Mouse (Mus musculus): ENCODE results near the gene Prss48.
"Not testable (repeated sequence)": the region's sequence is repeated elsewhere in the genome, so short reads cannot be mapped to it uniquely, and the experiment has no call there.

The Prss48 gene

DNA sequence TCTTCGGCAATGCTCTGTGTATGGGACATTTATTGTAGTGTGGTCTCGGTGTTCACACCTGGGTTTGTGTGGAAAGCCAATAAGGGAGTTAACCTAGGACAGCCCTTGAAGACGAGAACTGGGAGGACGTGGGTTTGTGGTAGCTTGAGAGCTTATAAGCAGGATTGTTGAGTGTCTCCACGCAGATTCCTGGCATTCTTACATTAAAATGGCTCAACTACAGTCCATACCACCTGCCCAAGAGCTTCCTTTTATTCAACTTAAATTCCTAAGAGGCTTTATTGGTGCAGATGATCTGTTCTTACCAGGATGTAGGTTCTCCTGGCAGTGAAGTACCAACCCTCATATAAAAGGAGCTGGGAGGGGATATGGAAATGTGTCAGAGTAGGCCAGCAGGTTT, 649 bp upstream of the Prss48 start:
- no peak for DNase-seq

DNA sequence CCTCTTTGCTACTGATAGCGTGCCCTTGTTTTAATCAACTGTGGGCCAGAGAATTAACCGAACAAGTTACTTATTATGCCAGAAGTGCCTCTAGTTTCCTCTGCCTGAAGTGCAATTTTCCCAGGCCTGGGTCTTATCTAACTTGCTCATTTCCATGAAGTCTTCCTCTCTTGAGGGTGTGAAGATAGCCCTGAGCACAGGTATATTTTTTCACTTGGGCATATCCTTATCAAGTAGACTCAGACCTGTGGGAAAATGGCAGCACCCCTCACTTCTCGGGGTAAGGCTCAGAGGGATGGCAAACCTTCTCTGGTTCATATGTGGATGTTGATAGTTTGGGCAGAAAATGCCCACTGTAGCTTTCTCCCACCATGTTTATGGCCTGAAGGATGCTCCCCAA, 1.0 kb downstream of the Prss48 start:
- DNase-seq, result no peak

DNA sequence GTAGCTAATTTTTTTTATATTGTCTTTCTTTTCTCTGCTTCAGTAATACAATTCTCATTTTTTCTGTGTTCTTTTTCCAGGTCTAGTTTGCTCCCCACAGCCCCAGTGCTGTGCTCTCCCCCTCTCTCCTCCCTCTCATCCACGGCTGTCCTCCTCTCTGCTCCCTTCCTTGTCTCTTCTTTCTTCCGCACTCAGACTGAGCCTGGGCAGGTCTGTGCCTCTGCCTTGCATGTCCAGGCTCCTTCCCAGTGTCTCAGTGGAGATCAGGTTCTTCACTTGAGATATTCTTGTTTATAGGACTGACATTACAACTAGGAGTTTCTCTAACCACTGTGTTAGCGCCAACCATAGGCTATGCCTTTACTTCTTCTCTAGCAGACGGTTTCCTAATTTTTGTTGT, 7.6 kb downstream of the Prss48 start:
- no peak for DNase-seq

DNA sequence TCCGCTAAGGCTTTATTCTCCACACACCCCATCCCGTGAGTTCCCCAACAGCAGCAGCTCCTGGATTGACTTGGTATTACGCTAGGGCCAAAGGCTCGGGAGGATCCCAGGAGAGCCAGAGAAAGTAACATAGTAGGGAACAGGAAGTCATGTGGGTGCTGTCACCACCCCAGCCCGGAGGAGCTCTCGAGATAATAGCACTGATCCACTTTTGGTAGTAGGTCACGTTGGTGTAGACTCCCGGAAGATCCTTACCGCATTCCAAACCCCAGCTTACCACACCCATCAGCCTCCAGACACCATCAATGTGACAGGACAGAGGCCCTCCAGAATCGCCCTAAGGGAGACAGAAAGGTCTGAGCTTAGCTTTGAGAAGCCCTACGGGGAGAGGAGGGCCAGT, 8.5 kb downstream of the Prss48 start:
- DNase-seq, result no peak

DNA sequence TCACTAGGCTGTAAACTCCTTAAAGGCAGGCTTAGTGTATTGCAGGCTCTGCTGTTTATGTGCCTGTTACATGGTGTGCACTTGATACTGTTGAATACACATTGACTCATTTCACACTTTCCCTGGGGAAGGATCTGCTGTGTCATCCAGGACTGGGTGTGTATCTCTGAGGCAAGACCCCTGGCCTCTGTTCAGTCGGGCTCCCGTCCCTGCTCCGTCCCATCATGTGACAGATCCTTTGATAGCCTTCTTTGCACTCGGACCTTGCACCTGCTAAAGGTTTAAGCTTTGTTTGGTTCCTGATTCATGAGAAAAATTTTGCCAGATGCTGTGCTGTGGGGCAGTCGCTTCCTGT, 10.5 kb downstream of the Prss48 start:
- DNase-seq, result no peak

DNA sequence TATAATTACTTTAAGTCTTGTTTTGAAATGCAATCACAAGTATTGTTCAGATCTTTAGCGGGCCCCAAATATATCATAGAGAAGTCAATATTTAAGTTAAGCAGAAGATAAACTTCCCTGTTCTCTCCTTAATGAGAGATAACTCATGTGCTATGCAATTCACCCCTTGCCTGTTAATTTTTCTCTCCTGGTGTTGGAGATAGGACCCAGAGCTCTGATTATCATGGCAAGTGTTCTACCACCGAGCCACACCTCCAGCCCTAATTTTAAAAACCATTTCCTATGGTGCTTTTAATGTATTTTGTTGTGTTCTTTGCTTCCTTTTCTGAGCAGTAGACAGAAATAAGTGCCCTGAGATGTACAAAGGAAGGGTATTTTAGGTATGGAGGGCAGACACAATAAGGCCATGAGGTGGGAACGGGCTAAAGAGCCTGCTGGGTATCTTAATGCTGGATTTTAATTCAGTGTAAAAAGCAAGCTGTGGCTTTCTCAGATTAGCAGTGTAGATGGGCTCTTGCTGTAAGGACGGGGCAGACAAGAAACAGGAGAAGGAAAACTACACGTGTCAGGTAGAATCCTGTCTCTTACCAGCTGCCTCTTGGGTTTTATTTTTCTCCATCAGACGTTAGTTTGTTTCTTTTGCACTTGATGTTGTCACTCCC, 11.0 kb downstream of the Prss48 start:
- DNase-seq, result no peak

DNA sequence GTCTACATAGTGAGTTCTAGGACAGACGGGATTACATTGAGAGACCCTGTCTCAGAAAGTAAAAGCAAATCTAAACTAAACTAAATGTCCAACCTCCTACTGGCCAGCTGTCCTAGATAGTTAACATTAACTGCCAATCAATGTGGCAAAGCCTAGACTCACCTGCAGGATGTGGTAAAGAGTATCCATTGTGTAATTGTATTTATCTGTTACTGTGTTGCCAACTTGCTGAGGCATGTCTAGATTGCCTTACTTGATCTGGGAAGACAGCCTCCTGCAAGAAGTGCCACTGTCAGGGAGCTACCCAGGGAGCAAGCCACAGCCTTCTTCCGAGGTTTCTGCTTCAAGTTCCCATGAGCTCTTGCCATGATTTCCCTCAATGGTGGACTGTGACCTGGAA, 15.1 kb downstream of the Prss48 start:
- DNase-seq, result no peak

DNA sequence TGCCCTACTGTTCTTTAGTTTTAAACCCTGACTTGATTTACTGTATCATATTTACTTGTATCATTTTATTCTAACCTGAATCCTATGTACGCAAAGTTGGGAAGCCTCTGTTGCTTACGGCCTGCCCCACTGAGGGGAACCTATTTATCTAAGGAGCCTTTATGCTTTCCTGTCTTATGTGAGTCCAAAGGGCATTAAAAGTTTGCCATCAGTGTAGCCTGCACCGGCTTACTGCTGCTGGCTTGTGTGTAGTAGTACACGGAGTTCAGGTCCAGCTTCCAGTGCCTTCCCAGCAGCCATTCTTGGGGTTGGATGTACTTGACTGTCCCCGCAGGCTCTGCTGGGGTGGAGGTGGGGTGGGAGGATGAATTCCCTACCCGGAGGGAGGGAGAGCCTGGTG, 17.8 kb downstream of the Prss48 start:
- DNase-seq, result no peak

DNA sequence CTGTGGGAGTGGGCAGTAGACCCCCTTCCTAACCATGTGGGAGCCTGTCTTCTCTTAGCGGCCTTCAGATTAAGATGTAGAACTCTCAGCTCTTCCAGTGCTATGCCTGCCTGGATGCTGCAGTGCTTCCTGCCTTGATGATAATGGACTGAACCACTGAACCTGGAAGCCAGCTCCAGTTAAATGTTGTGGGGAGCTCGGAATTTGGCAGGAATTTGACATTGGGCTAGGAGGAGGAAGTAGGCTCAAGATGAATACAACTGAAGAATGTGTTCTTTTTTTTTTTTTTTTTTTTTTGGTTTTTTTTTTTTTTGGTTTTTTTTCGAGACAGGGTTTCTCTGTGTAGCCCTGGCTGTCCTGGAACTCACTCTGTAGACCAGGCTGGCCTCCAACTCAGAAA, 20.5 kb downstream of the Prss48 start:
- DNase-seq, result not testable (repeated sequence)

DNA sequence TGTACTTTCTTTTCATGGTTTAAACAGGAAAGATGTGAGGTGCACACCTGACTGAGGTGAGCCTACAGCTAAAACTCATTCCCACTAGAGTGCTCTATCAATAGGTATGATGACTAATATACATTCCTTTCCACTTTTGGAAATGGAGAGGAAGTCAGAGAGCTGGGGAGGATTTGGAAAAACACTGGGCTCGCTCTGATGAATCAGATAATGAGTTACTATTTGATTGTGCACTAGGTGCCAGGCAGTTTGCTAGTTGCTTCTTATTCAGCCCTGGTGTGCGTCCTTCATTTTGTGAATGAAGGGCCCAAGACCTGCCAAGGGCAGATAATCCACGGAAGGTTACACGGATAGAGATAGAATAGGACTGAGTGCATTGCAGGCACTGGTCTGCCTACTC, 22.3 kb downstream of the Prss48 start:
- DNase-seq, result no peak

DNA sequence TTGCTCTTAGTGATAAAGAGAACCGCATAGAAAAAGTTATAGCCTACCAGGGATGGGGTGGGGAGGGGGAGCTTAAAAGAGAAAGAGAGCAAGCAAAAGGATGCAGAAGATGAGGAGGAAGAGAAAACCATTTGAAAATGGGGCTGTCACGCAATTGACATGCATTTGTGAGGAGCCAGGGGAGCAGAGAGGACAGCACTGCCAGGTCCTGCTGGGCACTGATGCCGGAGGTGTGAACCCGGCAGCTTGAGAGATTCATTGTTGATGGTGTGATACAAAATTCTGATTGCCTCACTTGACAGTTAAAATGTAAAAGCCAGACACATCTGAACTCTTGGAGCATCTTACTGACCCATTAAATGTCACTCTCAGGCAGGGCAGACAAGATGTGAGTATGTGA, 27.8 kb downstream of the Prss48 start:
- DNase-seq, result no peak

DNA sequence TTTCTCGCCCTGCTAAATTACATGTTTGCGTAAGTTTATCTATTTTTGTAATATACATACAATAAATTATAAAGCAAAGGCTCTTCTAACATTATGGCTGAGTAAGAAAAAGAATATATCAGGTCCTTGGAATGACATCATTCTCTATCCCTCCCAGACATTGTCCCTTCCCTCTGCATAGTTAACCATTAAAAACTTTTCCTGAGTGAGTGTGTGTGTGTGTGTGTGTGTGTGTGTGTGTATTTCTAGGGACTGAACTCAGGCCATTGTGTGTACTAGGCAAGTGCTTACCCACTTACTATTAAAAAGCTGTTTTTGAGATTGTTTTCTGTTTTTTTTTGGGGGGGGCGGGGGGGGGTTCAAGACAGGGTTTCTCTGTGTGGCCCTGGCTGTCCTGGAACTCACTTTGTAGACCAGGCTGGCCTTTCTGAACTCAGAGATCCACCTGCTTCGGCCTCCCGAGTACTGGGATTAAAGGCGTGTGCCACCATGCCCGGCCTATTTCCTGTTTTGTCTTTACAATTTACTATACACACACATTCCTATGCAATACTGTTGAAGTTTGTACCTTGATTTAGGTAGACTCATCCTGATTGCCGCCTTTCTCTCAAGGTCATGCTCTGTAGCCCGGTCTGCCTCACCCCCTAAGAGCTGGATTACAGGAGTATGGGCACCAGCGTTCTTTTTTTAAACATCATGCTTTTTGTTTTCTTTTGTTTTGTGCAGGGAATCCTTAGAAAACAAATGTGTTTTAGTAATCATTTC, 28.7 kb downstream of the Prss48 start:
- DNase-seq, result no peak

DNA sequence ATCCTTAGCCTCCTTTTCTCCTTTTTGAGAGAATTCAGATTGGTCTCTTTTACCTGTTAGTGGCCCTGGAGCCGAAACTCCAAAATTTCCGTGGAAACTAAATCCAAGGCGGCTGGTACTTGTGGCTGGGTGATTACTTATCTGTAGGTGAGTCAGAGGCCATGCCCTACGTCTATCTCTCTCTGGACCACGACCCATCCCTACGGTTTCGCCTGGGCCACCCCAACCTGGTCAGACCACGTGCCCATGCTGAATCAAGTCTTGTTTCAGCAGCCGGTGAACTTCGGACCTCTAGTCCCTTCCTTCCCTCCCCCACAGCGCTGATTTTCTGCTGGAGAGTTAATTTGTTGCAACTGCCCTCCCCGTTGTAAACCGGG, 30.7 kb downstream of the Prss48 start:
- DNase-seq, result no peak

DNA sequence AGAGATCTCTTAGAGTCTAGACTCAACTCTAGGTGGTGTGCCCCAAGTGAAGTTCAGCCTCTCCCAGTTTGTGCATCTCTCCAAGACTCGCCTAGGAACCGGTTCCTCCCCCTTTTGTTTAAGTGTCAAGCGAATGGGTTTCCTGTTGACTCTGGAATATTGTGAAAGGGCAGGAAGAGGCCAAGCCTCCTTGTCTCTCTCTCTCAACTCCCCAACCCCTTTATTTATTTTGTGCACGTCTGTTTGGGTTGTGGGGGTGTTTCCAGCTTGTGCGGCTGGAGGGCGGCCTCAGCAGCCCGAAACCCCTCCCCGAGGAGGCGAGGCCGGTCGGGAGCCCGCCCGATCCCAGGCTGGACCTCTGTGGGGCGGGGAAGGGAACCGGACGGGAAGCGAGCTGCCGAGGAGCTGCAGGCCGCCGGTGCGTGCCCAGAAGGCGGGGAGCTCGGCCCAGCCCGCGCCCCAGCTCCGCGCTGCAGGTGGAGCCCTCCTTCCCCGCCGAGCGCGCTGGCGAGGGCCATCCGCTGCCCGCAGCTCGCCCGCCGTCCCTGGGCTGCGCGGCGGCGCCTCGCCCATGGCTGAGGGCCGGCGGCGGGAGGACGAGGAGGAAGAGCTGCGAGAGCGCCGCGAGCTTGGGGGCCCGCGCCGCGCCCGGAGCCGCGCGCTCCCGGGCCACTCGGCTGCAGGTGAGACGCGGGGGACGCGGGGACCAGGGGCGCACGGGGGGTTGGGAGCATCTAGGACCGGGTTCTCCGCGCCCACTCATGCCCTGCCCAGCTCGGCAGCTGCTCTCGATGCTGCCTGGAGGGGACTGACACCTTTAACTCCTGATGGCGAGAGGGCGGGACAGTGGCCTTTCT, 31.3 kb downstream of the Prss48 start, which contains the start of gene Sh3d19:
TSS of gene Sh3d19 (plus strand) at position 368 of the 857 bp plus-strand sequence.
- no peak for DNase-seq

DNA sequence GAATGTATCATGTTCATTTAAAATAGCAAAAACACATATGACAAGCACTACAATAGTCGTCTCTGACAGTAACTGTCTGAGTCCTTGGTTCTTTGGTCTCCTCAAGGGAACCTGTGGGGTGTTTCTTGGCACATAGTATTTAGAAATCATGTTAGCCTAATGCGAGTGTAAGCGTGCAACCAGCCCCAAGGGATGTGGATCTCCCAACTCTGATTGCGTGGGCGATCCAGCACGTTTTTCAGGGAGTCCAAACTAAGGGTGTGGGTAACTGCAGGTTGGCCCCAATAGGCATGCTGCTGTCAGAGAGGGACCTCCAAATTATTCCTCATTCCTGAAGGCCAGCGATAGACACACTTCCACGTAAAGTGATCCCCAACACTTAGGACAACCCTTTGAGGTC, 33.3 kb downstream of the Prss48 start:
- no peak for DNase-seq

DNA sequence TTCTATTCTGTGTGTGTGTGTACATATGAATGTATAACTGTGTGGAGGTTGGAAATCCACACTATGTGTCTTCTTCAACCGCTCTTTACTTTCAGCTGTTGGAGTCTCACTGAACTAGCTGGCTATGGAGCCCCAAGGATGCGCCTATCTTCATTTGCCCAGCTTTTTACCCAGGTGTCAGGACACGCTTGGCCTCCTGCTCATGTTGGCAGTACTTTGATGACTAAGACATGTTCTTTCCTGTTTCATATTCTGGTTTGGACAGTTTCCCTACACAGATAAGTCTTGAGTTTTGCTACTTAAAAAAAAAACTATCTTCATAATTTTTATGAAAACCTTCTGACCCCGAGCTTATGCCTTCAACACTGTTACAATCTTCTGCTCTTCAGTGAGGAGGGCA, 36.8 kb downstream of the Prss48 start:
- DNase-seq, result no peak

DNA sequence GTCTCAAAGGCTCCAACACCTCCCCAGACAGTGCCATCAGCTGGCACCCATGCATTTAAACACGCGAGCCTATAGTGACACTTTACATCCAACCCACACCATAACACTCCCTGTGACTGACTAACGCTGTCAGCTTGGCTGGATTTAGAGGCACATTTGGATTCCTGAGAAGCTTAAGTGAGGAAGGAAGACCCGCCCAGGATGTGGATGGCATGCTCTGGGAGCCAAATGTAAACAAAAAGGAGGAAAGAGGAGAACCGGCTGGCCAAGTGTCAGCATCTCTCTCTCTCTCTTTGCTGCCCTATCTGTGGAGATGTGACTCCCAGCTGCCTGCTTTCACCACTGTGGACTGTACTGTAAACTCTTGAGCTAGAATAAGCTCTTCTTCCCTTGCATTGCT, 41.2 kb downstream of the Prss48 start:
- no peak for DNase-seq

DNA sequence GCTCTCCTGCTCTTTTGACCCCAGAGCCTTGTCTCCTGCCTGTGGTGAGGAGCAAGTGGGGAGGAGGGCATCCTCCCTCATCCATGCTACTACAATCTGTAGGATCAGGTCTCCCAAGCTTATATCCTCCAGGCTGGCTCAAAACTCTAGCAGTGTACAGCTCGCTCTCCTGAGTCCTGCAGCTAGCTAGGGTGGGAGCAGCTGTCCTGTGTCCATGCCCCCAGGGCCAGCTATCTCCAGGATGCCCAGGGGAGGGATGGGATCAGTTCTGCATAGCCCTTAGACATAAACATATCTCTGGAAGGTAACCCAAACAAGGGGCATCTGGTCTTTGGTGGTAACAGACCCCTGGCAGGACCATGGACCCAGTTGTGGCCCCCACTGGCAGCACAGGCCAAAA, 42.6 kb downstream of the Prss48 start:
- no peak for DNase-seq

DNA sequence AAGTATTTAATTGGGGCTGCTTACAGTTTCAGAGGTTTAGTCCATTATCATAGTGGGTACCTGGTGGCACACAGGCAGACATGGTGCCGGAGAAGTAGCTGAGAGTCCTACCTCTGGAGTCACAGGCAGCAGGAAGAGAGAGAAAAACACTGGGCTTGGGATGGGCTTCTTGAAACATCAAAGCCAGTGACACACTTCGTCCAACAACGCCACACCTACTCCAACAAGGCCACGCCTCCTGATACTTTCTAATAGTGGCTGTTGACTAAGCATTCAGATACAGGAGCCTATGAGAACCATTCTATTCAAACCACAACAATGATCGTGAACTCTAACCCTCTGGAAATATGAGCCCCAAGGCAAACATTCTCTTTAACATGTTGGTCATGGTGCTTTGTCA, 46.6 kb downstream of the Prss48 start:
- no peak for DNase-seq

DNA sequence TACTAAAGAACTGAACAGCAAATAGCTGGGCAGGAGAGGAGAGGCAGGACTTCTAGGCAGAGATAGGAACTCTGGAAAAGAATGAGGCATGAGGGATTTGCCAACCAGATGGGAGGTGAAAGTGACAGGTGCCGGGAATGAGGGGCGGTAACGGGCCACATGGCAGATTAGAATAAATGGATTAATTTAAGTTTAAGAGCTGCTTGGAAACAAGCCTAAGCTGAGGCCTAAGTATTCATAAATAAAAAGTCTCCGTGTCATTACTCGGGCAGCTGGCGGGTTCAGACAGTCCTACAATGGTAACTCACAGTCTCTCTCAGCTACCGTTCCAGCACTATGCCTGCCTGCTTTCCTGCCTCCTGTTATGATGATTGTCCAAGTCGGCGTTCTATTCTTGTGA, 47.0 kb downstream of the Prss48 start:
- no peak for DNase-seq

DNA sequence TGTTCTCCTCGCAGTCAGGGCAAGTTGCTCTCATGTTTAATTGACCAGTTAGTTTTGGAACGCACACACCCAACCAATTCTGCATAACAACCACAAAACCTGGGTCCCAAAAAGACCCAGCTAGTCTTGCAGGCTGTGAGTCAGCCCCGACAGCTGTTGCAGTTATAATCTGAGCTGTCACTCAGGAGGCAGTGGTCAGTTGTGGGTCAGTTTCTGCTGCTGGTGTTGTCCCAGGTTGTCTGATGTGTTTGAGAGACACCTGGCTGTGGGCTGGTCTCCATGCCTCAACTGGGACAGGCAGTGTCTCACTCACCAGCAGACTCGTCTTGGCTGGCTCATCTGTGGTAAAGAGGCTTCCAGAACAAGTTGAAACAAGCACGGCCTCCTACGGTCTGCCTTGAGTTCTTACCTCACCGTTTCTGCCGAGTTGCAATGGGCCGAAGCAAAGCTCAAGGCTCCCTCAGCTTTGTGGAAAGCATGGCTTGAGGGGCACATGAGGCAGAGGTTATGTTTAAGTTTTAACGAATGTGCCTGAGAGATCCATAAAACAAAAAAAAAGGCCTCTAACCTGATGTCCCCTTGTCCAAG, 49.5 kb downstream of the Prss48 start:
- no peak for DNase-seq

DNA sequence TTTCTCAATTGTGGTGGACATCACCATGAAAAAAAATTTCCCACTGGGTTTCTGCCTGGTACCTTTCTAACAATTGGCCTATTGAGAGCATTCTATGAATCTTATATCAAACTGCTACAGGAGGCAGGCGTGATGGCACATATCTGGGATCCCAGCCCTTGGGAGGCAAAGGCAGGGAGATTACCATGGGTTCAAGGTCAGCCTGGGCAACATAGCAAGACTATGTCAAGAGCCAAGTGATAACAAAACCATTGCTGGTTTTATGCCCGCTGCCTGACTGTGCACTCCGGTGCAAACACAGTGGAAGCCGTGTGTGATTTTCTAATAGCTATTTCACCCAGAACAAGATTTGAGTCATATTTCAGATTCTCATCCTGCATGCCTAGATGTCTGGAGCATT, 51.4 kb downstream of the Prss48 start:
- no peak for DNase-seq

Measured in thymus, postnatal 14 days (tissue).